Mouse (Mus musculus): ENCODE data around the gene Acacb.

DNA sequence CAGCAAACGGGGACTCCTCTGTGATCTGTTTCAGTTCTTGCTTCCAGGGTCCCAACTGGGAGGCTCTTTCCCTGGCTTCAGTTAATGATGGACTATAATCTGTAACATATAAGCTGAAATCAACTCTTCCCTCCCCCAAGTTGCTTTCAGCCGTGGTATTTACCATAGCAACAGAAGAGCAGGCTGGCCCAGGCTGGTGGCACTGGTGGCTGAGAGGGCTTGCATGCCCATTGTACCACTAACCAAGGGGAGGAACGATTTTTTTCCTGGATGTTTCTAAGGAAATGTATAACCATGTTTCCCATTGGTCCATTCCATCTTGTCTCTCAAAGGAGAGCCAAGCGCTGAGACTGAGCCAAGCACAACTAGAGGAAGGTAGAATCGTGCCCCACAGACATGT, 142.1 kb downstream of the Acacb start:
- TF ChIP-seq POLR2A (IDR thresholded peaks at IDR 0.05; ENCODE audit: insufficient read length, low read depth) (no peak), MYOD1 (IDR thresholded peaks at IDR 0.05; ENCODE audit: control insufficient read depth in 1 of 3, insufficient read length in 2 of 3, low read depth in 2 of 3) (no peak), REST (IDR thresholded peaks at IDR 0.05; ENCODE audit: insufficient read depth, insufficient read length) (no peak), E2F4 (IDR thresholded peaks at IDR 0.05; ENCODE audit: insufficient read depth) (no peak), CEBPB (IDR thresholded peaks at IDR 0.05; ENCODE audit: insufficient read depth, poor library complexity, severe bottlenecking) (no peak), POLR2AphosphoS2 (IDR thresholded peaks at IDR 0.05; ENCODE audit: insufficient read length, low read depth) (no peak), TCF3 (IDR thresholded peaks at IDR 0.05; ENCODE audit: insufficient read length, low read depth) (no peak), SRF (IDR thresholded peaks at IDR 0.05; ENCODE audit: control insufficient read depth, insufficient read length, low read depth) (no peak)
